Mouse (Mus musculus): ENCODE measurements around the gene Coq10b. TPM values are rescaled to one million over a fixed set of nuclear protein-coding genes. Genes with fewer than 3 reads are reported as not detected.

Gene Coq10b
- total RNA-seq, 2 experiments from 2014 or later, result 15.2 to 16.8 TPM

- Histone ChIP-seq H3K27ac (no peak overlapping the region), H3K4me3 (no peak overlapping the region)
- DNase-seq (ENCODE audit: low spot score in 2 of 2), result no peak
- no peak for TF ChIP-seq CTCF (conservative IDR thresholded peaks at IDR 0.05)
These were observed 23.3 kb downstream of the Coq10b start for GRCm38 (mm10) chr1:55075652-55076394.

GRCm38 (mm10) chr1:55076395-55076743, 23.8 kb downstream of the Coq10b start:
- no peak overlapping the region for H3K4me3 ChIP-seq
- DNase-seq (ENCODE audit: low spot score in 2 of 2), result no peak
- TF ChIP-seq CTCF (conservative IDR thresholded peaks at IDR 0.05), result no peak
- no peak overlapping the region for H3K27ac ChIP-seq

GRCm38 (mm10) chr1:55076849-55077516, 24.4 kb downstream of the Coq10b start:
- no peak overlapping the region for H3K27ac ChIP-seq
- no peak for TF ChIP-seq CTCF (conservative IDR thresholded peaks at IDR 0.05)
- no peak for DNase-seq (ENCODE audit: low spot score in 2 of 2)
- H3K4me3 ChIP-seq, result no peak overlapping the region

DNA sequence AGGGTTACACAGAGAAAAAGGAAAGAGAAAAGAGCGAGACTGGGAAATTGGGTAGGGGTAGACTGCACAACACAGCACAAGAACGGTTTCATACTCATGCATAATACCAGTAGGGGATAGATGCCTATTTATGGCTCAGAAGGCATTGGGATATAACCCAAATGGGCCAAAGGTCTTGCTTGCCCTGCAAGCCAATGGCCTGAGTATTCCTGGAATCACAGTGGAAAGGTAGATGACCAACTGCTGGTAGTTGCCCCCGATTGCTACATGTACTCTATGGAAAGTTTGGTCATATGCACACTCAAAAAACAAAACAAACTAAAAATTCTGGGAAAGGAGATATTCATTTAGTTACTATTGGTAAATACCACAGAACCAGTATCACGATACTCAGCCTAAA, 27.1 kb downstream of the Coq10b start:
- no peak overlapping the region for H3K27ac ChIP-seq
- no peak for DNase-seq (ENCODE audit: low spot score in 2 of 2)
- no peak overlapping the region for H3K4me3 ChIP-seq
- TF ChIP-seq CTCF (conservative IDR thresholded peaks at IDR 0.05), result no peak

- TF ChIP-seq CTCF (conservative IDR thresholded peaks at IDR 0.05), result peak; percentile 63
- no peak overlapping the region for H3K4me3 ChIP-seq
- no peak for DNase-seq (ENCODE audit: low spot score in 2 of 2)
- H3K27ac ChIP-seq, result no peak overlapping the region
These were observed 29.5 kb downstream of the Coq10b start for GRCm38 (mm10) chr1:55082106-55082505.

DNA sequence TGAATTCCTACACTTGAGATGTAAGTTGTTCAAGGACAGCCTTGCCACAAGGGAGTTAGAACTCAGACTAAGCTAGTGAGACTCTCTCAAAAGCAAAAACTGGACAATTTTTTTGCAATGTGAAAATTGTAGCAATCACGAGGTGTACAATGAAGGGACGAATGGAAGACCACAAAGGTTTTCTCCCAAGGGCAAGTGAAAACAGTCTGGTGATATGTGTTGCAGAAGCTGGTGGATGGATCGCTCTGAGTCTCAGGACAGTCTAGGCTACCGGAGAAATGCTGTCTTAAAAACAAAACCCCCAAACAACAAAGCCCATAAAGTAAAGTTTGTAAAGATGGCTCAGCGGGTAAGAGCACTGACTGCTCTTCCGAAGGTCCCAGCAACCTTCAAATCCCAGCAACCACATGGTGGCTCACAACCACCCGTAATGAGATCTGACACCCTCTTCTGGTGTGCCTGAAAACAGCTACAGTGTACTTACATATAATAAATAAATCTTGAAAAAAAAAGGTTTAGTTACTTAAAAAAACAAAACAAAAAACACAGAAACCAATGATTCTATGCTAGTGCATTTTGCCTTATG, 33.3 kb downstream of the Coq10b start:
- Histone ChIP-seq H3K4me3 (peak overlapping the region; percentile 99; the same call in 1 of the 2 replicates), H3K27ac (no peak overlapping the region)
- DNase-seq (ENCODE audit: low spot score in 2 of 2), result no peak
- peak; percentile 45 for TF ChIP-seq CTCF (conservative IDR thresholded peaks at IDR 0.05)

GRCm38 (mm10) chr1:55086868-55087400, 34.4 kb downstream of the Coq10b start:
- H3K27ac ChIP-seq, result peak overlapping the region; percentile 97
- no peak for TF ChIP-seq CTCF (conservative IDR thresholded peaks at IDR 0.05)
- peak overlapping the region; percentile 99 for H3K4me3 ChIP-seq
- DNase-seq (ENCODE audit: low spot score in 2 of 2), result no peak

GRCm38 (mm10) chr1:55087401-55087904, 34.9 kb downstream of the Coq10b start:
- peak; percentile 29 to 43 for DNase-seq (ENCODE audit: low spot score in 2 of 2)
- H3K27ac ChIP-seq, result peak overlapping the region; percentile 97
- peak overlapping the region; percentile 99 for H3K4me3 ChIP-seq
- no peak for TF ChIP-seq CTCF (conservative IDR thresholded peaks at IDR 0.05)

DNA sequence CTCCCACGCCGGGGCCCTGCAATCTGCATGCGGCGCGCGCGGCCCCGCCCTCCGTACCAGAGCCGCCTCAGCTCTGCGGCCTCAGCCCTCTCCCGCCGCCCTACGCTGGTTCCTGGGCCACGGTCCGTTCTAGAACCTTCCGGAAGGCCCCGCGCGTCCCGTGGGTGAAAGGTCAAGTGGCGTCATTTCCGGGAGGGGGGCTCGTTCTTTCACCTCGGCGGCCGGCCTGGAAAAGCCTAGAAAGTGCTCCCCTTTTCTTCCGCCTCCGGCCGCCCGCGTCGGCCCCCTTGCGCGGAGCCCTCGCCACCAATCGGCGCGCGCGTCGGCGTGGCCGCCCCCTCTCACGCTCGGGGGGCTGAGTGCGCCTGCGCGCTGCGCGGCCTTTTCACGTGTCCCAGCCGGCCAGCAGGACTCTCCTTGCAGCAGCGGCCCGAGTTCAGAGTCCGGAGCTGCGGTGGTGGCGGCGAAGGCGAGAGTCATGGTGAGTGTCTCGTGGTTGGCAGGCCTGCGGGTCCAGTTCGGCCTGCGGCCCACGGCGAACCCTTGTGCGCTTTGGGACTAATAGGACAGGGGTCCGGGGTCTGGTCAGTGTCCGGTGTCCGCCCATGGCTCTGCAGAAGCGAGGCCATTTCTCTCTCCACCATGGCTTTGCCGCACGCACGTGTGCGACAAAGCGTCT, 35.5 kb downstream of the Coq10b start, which contains the start of the genes Hspe1 and Hspd1:
TSS of gene Hspe1 (plus strand) at position 201 of the 679 bp plus-strand sequence.
TSS of gene Hspd1 (minus strand) at position 312 of the 679 bp plus-strand sequence.
- peak within 1 kb of the TSS; percentile 97 for H3K27ac ChIP-seq
- peak within 1 kb of the TSS; percentile 99 for H3K4me3 ChIP-seq
- DNase-seq (ENCODE audit: low spot score in 2 of 2), result peak; percentile 97 to 99
- TF ChIP-seq CTCF (conservative IDR thresholded peaks at IDR 0.05), result no peak

- peak overlapping the region; percentile 99 for H3K4me3 ChIP-seq
- no peak for TF ChIP-seq CTCF (conservative IDR thresholded peaks at IDR 0.05)
- DNase-seq (ENCODE audit: low spot score in 2 of 2), result no peak
- H3K27ac ChIP-seq, result peak overlapping the region; percentile 97
These were observed 36.3 kb downstream of the Coq10b start for GRCm38 (mm10) chr1:55088611-55089497.

GRCm38 (mm10) chr1:55089498-55090064, 37.0 kb downstream of the Coq10b start:
- Histone ChIP-seq H3K27ac (no peak overlapping the region), H3K4me3 (peak overlapping the region; percentile 99; the same call in 1 of the 2 replicates)
- DNase-seq (ENCODE audit: low spot score in 2 of 2), result no peak
- no peak for TF ChIP-seq CTCF (conservative IDR thresholded peaks at IDR 0.05)
